Mouse (Mus musculus) liver, embryonic 14.5 days (tissue): ENCODE results near the gene Pnrc2.

Experiments used
- CTCF ChIP-seq: IDR thresholded peaks from 2 replicates; pipeline ENCODE4 v1.5.1; 2016; ENCODE audit warnings: antibody characterized with exemption, low read depth, control low read depth
- EP300 ChIP-seq: IDR thresholded peaks from 2 replicates; pipeline ENCODE4 v1.6.1; 2016; ENCODE audit warnings: antibody characterized with exemption, low read depth

DNA sequence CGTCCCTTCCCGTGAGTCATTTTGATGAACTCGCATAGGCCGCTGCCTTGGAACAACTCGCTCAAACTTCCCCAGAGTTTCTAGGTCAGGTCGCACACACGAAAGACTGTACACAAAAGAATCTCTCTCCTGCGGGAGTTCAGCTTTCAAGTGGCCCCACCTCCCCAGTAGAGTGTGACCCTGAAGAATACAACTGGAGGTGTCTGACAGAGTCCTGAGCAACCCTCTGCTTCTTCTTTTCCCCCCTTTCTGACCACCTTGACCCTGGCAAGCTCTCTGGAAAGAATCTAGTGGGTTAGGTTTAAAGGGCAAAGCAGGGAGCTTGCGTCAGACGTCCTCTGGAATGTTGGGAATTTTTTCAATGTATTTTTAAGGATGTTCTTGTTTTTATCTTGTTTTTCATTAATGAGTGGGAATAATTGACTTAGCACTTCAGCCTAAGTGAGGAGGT lies 9.8 kb upstream of the Pnrc2 start:
- no peak for TF ChIP-seq CTCF
- TF ChIP-seq EP300, result no peak
